Mouse (Mus musculus): Measurements from ENCODE around the gene Klhdc8b. TPM values are rescaled to one million over a fixed set of nuclear protein-coding genes. Genes with fewer than 3 reads are reported as not detected.

Gene Klhdc8b
- polyA plus RNA-seq, 1 experiment: 1.4 TPM

DNA sequence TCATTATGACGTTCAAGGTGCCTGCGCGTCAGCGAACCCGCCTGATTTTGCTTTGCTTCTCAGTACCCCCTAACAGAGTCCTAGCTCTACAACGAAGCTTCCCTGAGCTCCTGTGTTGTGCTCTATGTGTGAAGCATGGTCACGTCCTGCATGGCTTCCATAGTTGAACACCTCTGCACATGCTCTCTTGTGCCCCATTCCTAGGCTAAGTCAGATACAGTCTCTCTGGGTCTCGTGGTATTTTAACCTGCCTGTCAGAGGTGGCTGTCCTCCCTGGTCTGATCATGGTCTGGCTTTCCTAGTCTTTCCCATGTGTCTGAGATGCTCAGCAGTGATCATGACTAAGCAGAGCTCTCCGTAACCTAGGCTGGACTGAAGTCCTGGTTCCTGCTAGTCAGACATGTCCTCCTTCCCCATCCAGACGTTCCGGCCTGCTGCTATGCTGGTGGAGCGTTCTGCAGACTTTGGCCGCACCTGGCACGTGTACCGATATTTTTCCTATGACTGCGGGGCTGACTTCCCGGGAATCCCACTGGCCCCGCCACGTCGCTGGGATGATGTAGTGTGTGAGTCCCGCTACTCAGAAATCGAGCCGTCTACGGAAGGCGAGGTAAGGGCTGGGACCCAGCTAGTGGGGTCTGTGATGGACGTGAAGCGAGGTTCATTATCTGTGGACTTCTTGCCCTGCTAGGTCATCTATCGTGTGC is 19.6 kb upstream of the Klhdc8b start:
- no peak for TF ChIP-seq MYOG (IDR thresholded peaks at IDR 0.05; ENCODE audit: control insufficient read depth, extremely low read depth, insufficient read length)
- TF ChIP-seq CEBPB (IDR thresholded peaks at IDR 0.05; ENCODE audit: low read depth): no peak
- TF ChIP-seq CTCF (IDR thresholded peaks at IDR 0.05; ENCODE audit: control insufficient read depth, insufficient read depth, insufficient read length): no peak
- peaks cover 12% of the 10 kb centered on the region for H3K79me3 ChIP-seq (ENCODE audit: low read depth)
- peak overlapping the region; percentile 53 for H3K4me3 ChIP-seq (ENCODE audit: insufficient read depth, poor library complexity, severe bottlenecking)
- H3K79me2 ChIP-seq (ENCODE audit: control insufficient read depth, insufficient read depth): peaks cover 32% of the 10 kb centered on the region
- no peaks in the 10 kb centered on the region for H3K27me3 ChIP-seq (ENCODE audit: control insufficient read depth, insufficient read depth, insufficient read length)
- H3ac ChIP-seq (ENCODE audit: control insufficient read depth, insufficient read length, low read depth): no peak overlapping the region
- H3K36me3 ChIP-seq (ENCODE audit: control insufficient read depth, insufficient read depth): peaks cover 40% of the 10 kb centered on the region

GRCm38 (mm10) chr9:108479721-108480351 is 18.5 kb upstream of the Klhdc8b start, which contains the start of gene Lamb2:
Gene Lamb2, plus strand, starts transcription at chr9:108479736.
- no peaks in the 10 kb centered on the region for H3K27me3 ChIP-seq (ENCODE audit: control insufficient read depth, insufficient read depth, insufficient read length)
- TF ChIP-seq USF1 (IDR thresholded peaks at IDR 0.05; ENCODE audit: low read depth) (no peak), CEBPB (IDR thresholded peaks at IDR 0.05; ENCODE audit: low read depth) (no peak), MYOG (IDR thresholded peaks at IDR 0.05; ENCODE audit: control insufficient read depth, extremely low read depth, insufficient read length) (no peak), MYOD1 (IDR thresholded peaks at IDR 0.05; ENCODE audit: control insufficient read depth, insufficient read length, low read depth) (no peak), MAX (IDR thresholded peaks at IDR 0.05) (no peak), FOSL1 (IDR thresholded peaks at IDR 0.05; ENCODE audit: insufficient read depth, low read length, poor library complexity, severe bottlenecking) (no peak), CTCF (IDR thresholded peaks at IDR 0.05; ENCODE audit: control insufficient read depth, insufficient read depth, insufficient read length) (no peak)
- H3K4me3 ChIP-seq (ENCODE audit: insufficient read depth, poor library complexity, severe bottlenecking): peak within 1 kb of the TSS; percentile 53
- peaks cover 28% of the 10 kb centered on the region for H3K36me3 ChIP-seq (ENCODE audit: control insufficient read depth, insufficient read depth)
- peak within 1 kb of the TSS; percentile 78 for H3ac ChIP-seq (ENCODE audit: control insufficient read depth, insufficient read length, low read depth)
- peaks cover 12% of the 10 kb centered on the region for H3K79me3 ChIP-seq (ENCODE audit: low read depth)
- H3K79me2 ChIP-seq (ENCODE audit: control insufficient read depth, insufficient read depth): peaks cover 32% of the 10 kb centered on the region

DNA sequence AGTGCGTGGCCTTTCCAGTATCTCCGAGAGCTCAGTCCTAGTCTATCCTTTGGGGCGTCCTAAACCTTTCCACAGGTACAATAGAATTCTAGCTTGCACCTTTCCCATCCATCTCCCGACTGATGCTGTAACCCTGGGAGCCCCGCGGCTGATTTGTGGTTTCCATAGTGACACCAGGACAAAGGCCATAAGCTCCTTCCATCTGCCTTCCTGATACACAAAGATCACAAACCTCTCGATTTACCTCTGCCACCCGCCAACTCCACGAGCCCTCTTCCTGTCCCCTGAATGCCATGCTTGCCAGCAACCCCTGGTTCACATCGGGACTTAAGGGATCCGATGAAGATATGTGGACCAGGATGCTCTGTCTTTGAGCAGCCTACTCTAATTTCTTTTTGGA is 17.9 kb upstream of the Klhdc8b start:
- Histone ChIP-seq H3ac (ENCODE audit: control insufficient read depth, insufficient read length, low read depth) (no peak overlapping the region), H3K79me3 (ENCODE audit: low read depth) (peaks cover 12% of the 10 kb centered on the region), H3K79me2 (ENCODE audit: control insufficient read depth, insufficient read depth) (peaks cover 32% of the 10 kb centered on the region), H3K27me3 (ENCODE audit: control insufficient read depth, insufficient read depth, insufficient read length) (no peaks in the 10 kb centered on the region), H3K4me3 (ENCODE audit: insufficient read depth, poor library complexity, severe bottlenecking) (no peak overlapping the region), H3K36me3 (ENCODE audit: control insufficient read depth, insufficient read depth) (peaks cover 27% of the 10 kb centered on the region)
- no peak for TF ChIP-seq MAX (IDR thresholded peaks at IDR 0.05)
- TF ChIP-seq CTCF (IDR thresholded peaks at IDR 0.05; ENCODE audit: control insufficient read depth, insufficient read depth, insufficient read length): no peak
- TF ChIP-seq MYOD1 (IDR thresholded peaks at IDR 0.05; ENCODE audit: control insufficient read depth, insufficient read length, low read depth): no peak
- TF ChIP-seq FOSL1 (IDR thresholded peaks at IDR 0.05; ENCODE audit: insufficient read depth, low read length, poor library complexity, severe bottlenecking): no peak
- no peak for TF ChIP-seq CEBPB (IDR thresholded peaks at IDR 0.05; ENCODE audit: low read depth)
- no peak for TF ChIP-seq USF1 (IDR thresholded peaks at IDR 0.05; ENCODE audit: low read depth)

GRCm38 (mm10) chr9:108478638-108479156 is 17.3 kb upstream of the Klhdc8b start:
- Histone ChIP-seq H3K4me3 (ENCODE audit: insufficient read depth, poor library complexity, severe bottlenecking) (peak overlapping the region; percentile 25), H3K27me3 (ENCODE audit: control insufficient read depth, insufficient read depth, insufficient read length) (no peaks in the 10 kb centered on the region), H3K36me3 (ENCODE audit: control insufficient read depth, insufficient read depth) (peaks cover 27% of the 10 kb centered on the region), H3K79me3 (ENCODE audit: low read depth) (peaks cover 12% of the 10 kb centered on the region), H3ac (ENCODE audit: control insufficient read depth, insufficient read length, low read depth) (peak overlapping the region; percentile 38), H3K79me2 (ENCODE audit: control insufficient read depth, insufficient read depth) (peaks cover 32% of the 10 kb centered on the region)
- TF ChIP-seq MAX (IDR thresholded peaks at IDR 0.05): peak; percentile 32
- TF ChIP-seq MYOG (IDR thresholded peaks at IDR 0.05; ENCODE audit: control insufficient read depth, extremely low read depth, insufficient read length): no peak

GRCm38 (mm10) chr9:108474528-108474927 is 13.1 kb upstream of the Klhdc8b start:
- TF ChIP-seq MYOD1 (IDR thresholded peaks at IDR 0.05; ENCODE audit: control insufficient read depth, insufficient read length, low read depth) (no peak), CTCF (IDR thresholded peaks at IDR 0.05; ENCODE audit: control insufficient read depth, insufficient read depth, insufficient read length) (no peak), MAX (IDR thresholded peaks at IDR 0.05) (no peak), CEBPB (IDR thresholded peaks at IDR 0.05; ENCODE audit: low read depth) (no peak), MYOG (IDR thresholded peaks at IDR 0.05; ENCODE audit: control insufficient read depth, extremely low read depth, insufficient read length) (no peak), FOSL1 (IDR thresholded peaks at IDR 0.05; ENCODE audit: insufficient read depth, low read length, poor library complexity, severe bottlenecking) (no peak), USF1 (IDR thresholded peaks at IDR 0.05; ENCODE audit: low read depth) (no peak)
- H3K79me2 ChIP-seq (ENCODE audit: control insufficient read depth, insufficient read depth): no peaks in the 10 kb centered on the region
- H3K27me3 ChIP-seq (ENCODE audit: control insufficient read depth, insufficient read depth, insufficient read length): no peaks in the 10 kb centered on the region
- H3K36me3 ChIP-seq (ENCODE audit: control insufficient read depth, insufficient read depth): no peaks in the 10 kb centered on the region
- H3K4me3 ChIP-seq (ENCODE audit: insufficient read depth, poor library complexity, severe bottlenecking): no peak overlapping the region
- no peak overlapping the region for H3ac ChIP-seq (ENCODE audit: control insufficient read depth, insufficient read length, low read depth)
- H3K79me3 ChIP-seq (ENCODE audit: low read depth): no peaks in the 10 kb centered on the region

Measured in C2C12 (cell line).